Mouse (Mus musculus) T-cell, adult 2 months (primary cell): Measurements from ENCODE around the gene Trappc5.

Experiments used
- DNase-seq: peaks from one replicate; pipeline ENCODE4 v3.0.0; 2022; ENCODE audit warnings: low spot score

Gene Trappc5

GRCm38 (mm10) chr8:3676993-3677579 lies 987 bp downstream of the Trappc5 start:
- DNase-seq: no peak

- no peak for DNase-seq
Measured at GRCm38 (mm10) chr8:3678831-3679230, 2.7 kb downstream of the Trappc5 start.

- DNase-seq: no peak
Measured at GRCm38 (mm10) chr8:3679236-3679635, 3.1 kb downstream of the Trappc5 start.

GRCm38 (mm10) chr8:3679656-3680055 lies 3.6 kb downstream of the Trappc5 start:
- no peak for DNase-seq

GRCm38 (mm10) chr8:3682435-3682834 lies 6.3 kb downstream of the Trappc5 start:
- DNase-seq: no peak

GRCm38 (mm10) chr8:3683408-3684176 lies 7.5 kb downstream of the Trappc5 start:
- no peak for DNase-seq

GRCm38 (mm10) chr8:3684530-3684929 lies 8.4 kb downstream of the Trappc5 start:
- DNase-seq: no peak

GRCm38 (mm10) chr8:3685422-3685821 lies 9.3 kb downstream of the Trappc5 start:
- DNase-seq: no peak

- DNase-seq: no peak
Measured at GRCm38 (mm10) chr8:3687537-3687936, 11.4 kb downstream of the Trappc5 start.

GRCm38 (mm10) chr8:3690774-3691173 lies 14.7 kb downstream of the Trappc5 start:
- no peak for DNase-seq

- DNase-seq: no peak
Measured at GRCm38 (mm10) chr8:3694121-3694520, 18.0 kb downstream of the Trappc5 start, which contains the start of gene Fcer2a. Fcer2a (minus strand) TSS chr8:3694175.

GRCm38 (mm10) chr8:3701491-3701890 lies 25.4 kb downstream of the Trappc5 start:
- no peak for DNase-seq

- DNase-seq: no peak
Measured at GRCm38 (mm10) chr8:3705711-3706110, 29.6 kb downstream of the Trappc5 start.

GRCm38 (mm10) chr8:3707611-3708010 lies 31.5 kb downstream of the Trappc5 start:
- DNase-seq: no peak

- no peak for DNase-seq
Measured at GRCm38 (mm10) chr8:3710312-3710711, 34.2 kb downstream of the Trappc5 start.

GRCm38 (mm10) chr8:3711646-3712045 lies 35.5 kb downstream of the Trappc5 start:
- peak; percentile 9 for DNase-seq

GRCm38 (mm10) chr8:3717321-3717954 lies 41.3 kb downstream of the Trappc5 start:
- no peak for DNase-seq

GRCm38 (mm10) chr8:3718559-3718958 lies 42.5 kb downstream of the Trappc5 start:
- DNase-seq: peak; percentile 54

GRCm38 (mm10) chr8:3720551-3720950 lies 44.5 kb downstream of the Trappc5 start, which contains the start of gene Clec4g:
Clec4g (minus strand) TSS chr8:3720651.
- no peak for DNase-seq

- DNase-seq: no peak
Measured at GRCm38 (mm10) chr8:3721041-3721440, 44.9 kb downstream of the Trappc5 start.
